ENCODE assay signal across 32 mouse cellular contexts in genomic region chr6:147316702-147317468, GRCm38 (mm10). TPM values are rescaled to one million over a fixed set of nuclear protein-coding genes. Genes with fewer than 3 reads are reported as not detected.
DNase-seq lines count a peak whose midpoint lies in the region; ATAC-seq and TF ChIP-seq lines count a peak whose summit lies in the region.
"Had no signal": no experiment of that assay in that cellular context is flagged by ENCODE, and none has a peak within 500 bp of the region (broad histone marks: within the 10 kb centered on the region; RNA-seq: fewer than 3 reads in every experiment).

No protein-coding gene starts in this region.

- 51% methylated on average over 11 of the region's 11 CpGs for WGBS in kidney, postnatal 0 days

- ATAC-seq in kidney, postnatal 0 days (replicated peaks; ENCODE audit: low FRiP score, low read depth) = peak; percentile 80
- ATAC-seq: forebrain, embryonic 15.5 days; hindbrain, embryonic 16.5 days; intestine, embryonic 15.5 days; liver, embryonic 12.5 days; lung, postnatal 0 days; midbrain, embryonic 13.5 days; Patski had no signal

- no peak overlapping the region for H3K4me2 ChIP-seq in kidney, postnatal 0 days (ENCODE audit: low read length)
- H3K4me2 ChIP-seq: embryonic facial prominence, embryonic 13.5 days; forebrain, embryonic 15.5 days; intestine, embryonic 15.5 days; liver, embryonic 12.5 days; midbrain, embryonic 13.5 days; neural tube, embryonic 13.5 days had no signal

- H3K9me3 ChIP-seq in kidney, postnatal 0 days (replicated peaks; ENCODE audit: low read length) = no peaks in the 10 kb centered on the region
- H3K9me3 ChIP-seq: embryonic facial prominence, embryonic 13.5 days; forebrain, embryonic 10.5 days; forebrain, embryonic 15.5 days; intestine, embryonic 15.5 days; liver, embryonic 12.5 days; midbrain, embryonic 13.5 days; neural tube, embryonic 13.5 days had no signal

- TF ChIP-seq CTCF in kidney, postnatal 0 days (IDR thresholded peaks at IDR 0.05; ENCODE audit: low read depth) = no peak

- peak; percentile 13 for DNase-seq in cerebellum, adult 9-11 months
- no peak for DNase-seq in cerebellum, postnatal 14 days
- peak; percentile 37 to 47 for DNase-seq in gastrocnemius, adult 8-10 months (ENCODE audit: low spot score in 2 of 2)
- no peak for DNase-seq in gastrocnemius, postnatal 10 days
- DNase-seq in kidney, postnatal 0 days (ENCODE audit: low spot score) = peak; percentile 74
- DNase-seq in kidney, postnatal 14 days = no peak
- peak; percentile 13 for DNase-seq in gastrocnemius, postnatal 14 days
- DNase-seq in urinary bladder, postnatal 4 days (ENCODE audit: low spot score in 2 of 2) = no peak
- DNase-seq: adrenal gland, postnatal 25 days; cerebellum, adult 8-10 months; heart, postnatal 14 days; kidney, adult 9 months; left cerebral cortex, postnatal 4 days; liver, postnatal 0 days; right cerebral cortex, postnatal 4 days; thymus, adult 2 months; thymus, postnatal 36 days had no signal

- H3K27me3 ChIP-seq in kidney, postnatal 0 days (ENCODE audit: insufficient read depth, low read length) = no peaks in the 10 kb centered on the region
- H3K27me3 ChIP-seq: embryonic facial prominence, embryonic 13.5 days; forebrain, embryonic 15.5 days; intestine, embryonic 15.5 days; liver, embryonic 12.5 days; midbrain, embryonic 13.5 days; neural tube, embryonic 13.5 days had no signal

- no peak overlapping the region for H3K27ac ChIP-seq in kidney, postnatal 0 days
- H3K27ac ChIP-seq: embryonic facial prominence, embryonic 13.5 days; forebrain, embryonic 10.5 days; forebrain, embryonic 15.5 days; intestine, embryonic 15.5 days; layer of hippocampus, adult 2 months; liver, embryonic 12.5 days; macrophage; midbrain, embryonic 13.5 days; neural tube, embryonic 13.5 days had no signal

- intact Hi-C loops in gastrocnemius, postnatal 14 days (cut with DNase I; ENCODE audit: low total_unique reads) = no loop called here

- H3K36me3 ChIP-seq in kidney, postnatal 0 days (ENCODE audit: insufficient read depth, low read length) = no peaks in the 10 kb centered on the region
- H3K36me3 ChIP-seq: embryonic facial prominence, embryonic 13.5 days; forebrain, embryonic 10.5 days; forebrain, embryonic 15.5 days; intestine, embryonic 15.5 days; liver, embryonic 12.5 days; midbrain, embryonic 13.5 days; neural tube, embryonic 13.5 days had no signal

- no peak overlapping the region for H3K4me3 ChIP-seq in kidney, postnatal 0 days (replicated peaks; ENCODE audit: low read depth, low read length)
- H3K4me3 ChIP-seq: embryonic facial prominence, embryonic 13.5 days; forebrain, embryonic 10.5 days; forebrain, embryonic 15.5 days; intestine, embryonic 15.5 days; layer of hippocampus, adult 2 months; liver, embryonic 12.5 days; midbrain, embryonic 13.5 days; neural tube, embryonic 13.5 days had no signal

- H3K9ac ChIP-seq in kidney, postnatal 0 days (ENCODE audit: low read depth, low read length) = no peak overlapping the region
- H3K9ac ChIP-seq: embryonic facial prominence, embryonic 13.5 days; forebrain, embryonic 15.5 days; intestine, embryonic 15.5 days; liver, embryonic 12.5 days; liver, postnatal 0 days; midbrain, embryonic 13.5 days; neural tube, embryonic 13.5 days had no signal

- H3K4me1 ChIP-seq in kidney, postnatal 0 days (replicated peaks; ENCODE audit: insufficient read depth, low read length) = no peaks in the 10 kb centered on the region
- H3K4me1 ChIP-seq: forebrain, embryonic 10.5 days; forebrain, embryonic 15.5 days; intestine, embryonic 15.5 days; liver, embryonic 12.5 days; midbrain, embryonic 13.5 days; neural tube, embryonic 13.5 days had no signal

RNA-seq across cellular contexts. Expression of gene Pthlh, which starts 52.9 kb away (rescaled TPM):
- total RNA-seq in gastrocnemius, adult 8-10 months (2022) = 1 to 10 TPM in 2 of 4 experiments, under 1 TPM in 2; 0.40 to 3.4 (median 1.2) TPM
- 1 to 10 TPM; 3.0 to 3.1 TPM for total RNA-seq in gastrocnemius, postnatal 10 days (2021)
- polyA plus RNA-seq in kidney, postnatal 0 days (2015; fragmentation: Nextera tagmentation; extraction: Ambion mirVana) = 1.4 and 2.5 TPM in 2 replicates
- total RNA-seq in gastrocnemius, postnatal 14 days (2021) = 1 to 10 TPM in 1 of 2 experiments, under 1 TPM in 1; 0.33 to 3.3 TPM
- total RNA-seq: adrenal gland, postnatal 25 days; granulocyte monocyte progenitor cell, adult 5-6 weeks; megakaryocyte-erythroid progenitor cell, adult 5-6 weeks; MEL had no signal
- polyA plus RNA-seq: liver, postnatal 0 days; macrophage had no signal

Comparison
In these comparisons a context has a peak if more than half of its experiments do, and no peak if none do; other contexts are left out.
1. DNase-seq: peak in cerebellum, adult 9-11 months (single experiment), gastrocnemius, adult 8-10 months (2 of 2), kidney, postnatal 0 days (single experiment) and gastrocnemius, postnatal 14 days (single experiment); none in cerebellum, postnatal 14 days (0 of 2), gastrocnemius, postnatal 10 days (single experiment), kidney, postnatal 14 days (single experiment) and urinary bladder, postnatal 4 days (0 of 2).